Mouse (Mus musculus) stomach, embryonic 14.5 days (tissue): Measurements from ENCODE around the gene Trub2. TPM values are rescaled to one million over a fixed set of nuclear protein-coding genes. Genes with fewer than 3 reads are reported as not detected.
A peak's percentile ranks its signal among the peaks of the same experiment; 100 is the strongest.

Experiments
- ATAC-seq: fragments of 200-750 bp; cut with Nextera tagmentation; 2 replicates; pipeline ENCODE4 v1.8.0; 2017; ENCODE audit warnings: low read depth, moderate TSS enrichment; ENCODE audit not compliant: insufficient number of reproducible peaks, insufficient read depth, low FRiP score
- H3K27ac ChIP-seq: fragments of 300-500 bp; sonication (generic); 2 replicates; pipeline ENCODE4 v1.5.1; 2014; ENCODE audit warnings: mild to moderate bottlenecking, low read length, moderate library complexity, mixed read lengths
- H3K27me3 ChIP-seq: fragments of 300-500 bp; sonication (generic); 2 replicates; pipeline ENCODE4 v1.6.1; 2014; ENCODE audit warnings: low read length, control low read depth, mixed read lengths; ENCODE audit not compliant: control insufficient read depth, insufficient read depth
- H3K36me3 ChIP-seq: fragments of 300-500 bp; sonication (generic); 2 replicates; pipeline ENCODE4 v1.6.1; 2014; ENCODE audit warnings: mild to moderate bottlenecking, control low read depth, low read length, moderate library complexity, mixed read lengths; ENCODE audit not compliant: control insufficient read depth, insufficient read depth
- H3K4me1 ChIP-seq: fragments of 300-500 bp; sonication (generic); 2 replicates; pipeline ENCODE4 v1.6.1; 2014; ENCODE audit warnings: low read length, control low read depth, mixed read lengths; ENCODE audit not compliant: control insufficient read depth, insufficient read depth
- H3K4me2 ChIP-seq: fragments of 300-500 bp; sonication (generic); replicated peaks from 2 replicates; pipeline ENCODE4 v1.6.1; 2014; ENCODE audit warnings: low read depth, low read length, control low read depth
- H3K4me3 ChIP-seq: fragments of 300-500 bp; sonication (generic); 2 replicates; pipeline ENCODE4 v1.5.1; 2014; ENCODE audit warnings: low read depth, low read length, control low read depth
- H3K9ac ChIP-seq: fragments of 300-500 bp; sonication (generic); replicated peaks from 2 replicates; pipeline ENCODE4 v1.6.1; 2014; ENCODE audit warnings: low read depth, mild to moderate bottlenecking, control low read depth, low read length, moderate library complexity, mixed read lengths
- H3K9me3 ChIP-seq: fragments of 300-500 bp; sonication (generic); 2 replicates; pipeline ENCODE4 v1.6.1; 2016; ENCODE audit warnings: low read depth, low read length, control low read depth; ENCODE audit not compliant: control insufficient read depth
- WGBS: fragments of 180-500 bp; shearing (Covaris S2); extraction: QIAGEN DNeasy Blood & Tissue Kit; methylation state at CpG from one replicate; pipeline ENCODE4 v1.1.7; 2014; 5-methylcytosine and 5-hydroxymethylcytosine counted together
- polyA plus RNA-seq: library from polyadenylated mRNA; unstranded; fragments of >200 nt; fragmentation: Nextera tagmentation; extraction: Ambion mirVana; gene quantifications from 2 replicates; pipeline ENCODE4 v1.2.1, GENCODE M21; 2014

Trub2 gene
- polyA plus RNA-seq, 1 experiment from 2014 or later: 31.0 TPM

DNA sequence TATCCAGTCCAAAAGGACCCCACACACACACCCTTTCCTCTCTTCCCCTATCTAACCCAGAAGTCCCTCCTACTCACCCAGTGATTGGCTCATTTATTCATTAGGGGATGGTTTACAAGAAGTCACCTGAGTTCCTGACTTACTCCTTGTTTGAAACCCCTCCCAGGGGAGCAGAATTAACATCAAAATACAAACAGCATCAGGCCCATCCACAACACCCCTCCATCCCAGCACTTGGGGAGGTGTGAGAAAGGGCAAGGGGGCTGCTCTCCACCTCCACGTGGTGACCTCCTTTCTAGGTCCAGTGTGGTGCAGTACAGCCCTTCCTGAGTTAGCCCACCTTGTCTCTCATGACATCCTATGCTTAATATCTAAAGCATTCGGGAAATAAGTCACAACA is 58.8 kb downstream of the Trub2 start:
- H3K9ac ChIP-seq: no peak overlapping the region
- H3K4me2 ChIP-seq: no peak overlapping the region
- H3K4me1 ChIP-seq: no peaks in the 10 kb centered on the region
- ATAC-seq: no peak
- H3K36me3 ChIP-seq: peaks cover 55% of the 10 kb centered on the region
- H3K4me3 ChIP-seq: no peak overlapping the region
- no peaks in the 10 kb centered on the region for H3K9me3 ChIP-seq
- H3K27me3 ChIP-seq: no peaks in the 10 kb centered on the region
- 50% methylated on average over 2 of the region's 2 CpGs for WGBS
- H3K27ac ChIP-seq: no peak overlapping the region

DNA sequence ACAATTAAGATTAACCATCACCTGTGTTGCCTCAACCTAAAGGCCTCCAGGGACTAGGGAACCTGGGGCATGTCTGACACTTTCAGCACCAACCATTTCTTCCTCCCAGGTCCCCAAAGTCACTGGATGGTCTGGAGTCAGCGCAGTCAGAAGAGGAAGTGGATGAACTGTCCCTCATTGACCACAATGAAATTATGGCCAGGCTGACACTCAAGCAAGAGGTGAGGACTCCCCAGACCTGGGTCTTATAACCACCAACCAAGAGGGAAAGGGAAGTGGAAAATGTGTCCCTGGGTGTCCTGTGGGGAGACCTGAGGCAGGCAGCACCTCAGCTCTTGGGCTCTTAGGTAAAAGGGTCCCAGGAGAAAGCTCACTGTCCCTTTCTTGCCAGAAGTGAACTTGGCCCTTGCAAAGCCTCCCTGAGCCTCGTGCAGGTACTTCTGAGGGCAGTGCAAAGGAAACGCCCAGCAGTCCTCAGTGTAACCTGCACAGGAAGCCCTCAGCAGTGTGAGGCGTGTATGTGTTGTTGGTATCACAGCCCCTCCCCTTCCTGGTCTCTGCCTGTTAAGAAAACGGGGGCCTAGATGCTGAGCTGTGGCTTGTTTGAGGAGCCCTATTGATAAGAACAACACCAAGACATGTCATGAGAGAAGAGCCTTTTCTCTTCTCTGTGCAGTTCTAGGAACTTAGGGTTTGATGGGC is 63.5 kb downstream of the Trub2 start:
- Histone ChIP-seq H3K4me3 (no peak overlapping the region), H3K36me3 (peaks cover 57% of the 10 kb centered on the region), H3K9me3 (no peaks in the 10 kb centered on the region), H3K4me2 (no peak overlapping the region), H3K4me1 (no peaks in the 10 kb centered on the region), H3K9ac (no peak overlapping the region), H3K27me3 (no peaks in the 10 kb centered on the region), H3K27ac (no peak overlapping the region)
- no peak for ATAC-seq
- 75% methylated on average over 5 of the region's 5 CpGs for WGBS

DNA sequence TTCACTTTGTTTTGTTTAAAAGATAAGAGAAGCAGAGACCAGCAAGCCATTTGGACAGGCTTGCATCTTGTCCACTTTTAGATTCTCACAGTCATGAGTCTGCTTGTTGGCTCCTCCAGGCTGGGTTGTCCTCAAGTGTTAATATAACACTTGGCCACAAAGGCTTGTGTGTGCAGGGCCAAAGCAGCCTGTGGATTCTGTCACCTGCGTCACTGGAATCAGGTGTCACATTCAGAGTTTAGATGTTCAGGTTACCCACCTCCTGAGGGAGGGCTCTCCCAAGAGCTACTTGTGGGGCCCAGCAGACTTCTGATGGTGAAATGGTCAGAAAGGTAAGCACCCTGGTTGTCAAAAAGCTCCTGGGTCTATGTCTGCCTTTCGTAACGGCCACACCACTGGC is 65.2 kb downstream of the Trub2 start:
- Histone ChIP-seq H3K27ac (no peak overlapping the region), H3K9ac (no peak overlapping the region), H3K4me3 (no peak overlapping the region), H3K36me3 (peaks cover 46% of the 10 kb centered on the region), H3K4me1 (no peaks in the 10 kb centered on the region), H3K27me3 (no peaks in the 10 kb centered on the region), H3K4me2 (no peak overlapping the region), H3K9me3 (no peaks in the 10 kb centered on the region)
- WGBS: 81% methylated on average over 3 of the region's 3 CpGs
- no peak for ATAC-seq

DNA sequence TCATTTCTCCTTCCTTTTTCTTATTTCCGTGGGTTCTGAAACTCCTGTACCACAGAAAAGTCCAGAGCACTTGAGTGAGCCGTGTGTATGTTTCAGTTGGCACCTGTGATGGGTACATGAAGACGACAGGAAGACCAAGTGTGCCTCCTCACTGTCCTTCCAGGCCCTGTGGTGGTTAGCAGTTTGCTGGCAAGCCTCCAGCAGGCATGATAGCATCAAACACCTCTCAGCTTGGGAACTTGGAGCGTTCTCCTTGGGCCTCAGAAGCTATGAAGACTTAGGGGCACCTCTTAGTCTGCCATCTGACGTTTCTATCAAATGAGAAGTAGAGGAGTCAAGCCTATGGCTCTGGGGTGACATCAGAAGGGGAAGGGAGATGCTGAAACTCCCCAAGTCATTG is 69.7 kb downstream of the Trub2 start:
- no peak overlapping the region for H3K4me2 ChIP-seq
- H3K27me3 ChIP-seq: no peaks in the 10 kb centered on the region
- peaks cover 28% of the 10 kb centered on the region for H3K36me3 ChIP-seq
- H3K27ac ChIP-seq: no peak overlapping the region
- no peak for ATAC-seq
- H3K9me3 ChIP-seq: no peaks in the 10 kb centered on the region
- 78% methylated on average over 5 of the region's 5 CpGs for WGBS
- H3K4me3 ChIP-seq: no peak overlapping the region
- H3K9ac ChIP-seq: no peak overlapping the region
- peaks cover 16% of the 10 kb centered on the region for H3K4me1 ChIP-seq

DNA sequence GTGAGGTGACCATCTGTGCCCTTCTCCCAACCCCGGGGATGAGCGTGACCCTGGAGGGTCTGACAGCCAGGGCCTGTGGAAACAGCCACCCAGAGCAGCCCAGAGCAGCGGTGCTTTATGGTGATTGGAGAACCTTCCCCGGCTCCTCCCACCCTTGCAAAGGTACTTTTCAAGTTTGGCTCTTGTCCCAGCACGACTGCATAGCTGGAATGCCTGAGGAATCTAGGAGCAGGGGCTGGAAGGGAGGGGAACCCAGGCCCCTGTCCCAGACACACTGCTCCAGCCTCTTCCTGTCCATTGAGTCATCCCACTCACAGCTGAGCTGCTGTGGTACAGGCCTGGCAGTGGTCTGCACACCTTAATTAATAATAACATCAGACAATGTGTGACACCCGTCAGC is 71.6 kb downstream of the Trub2 start:
- H3K27ac ChIP-seq: peak overlapping the region; percentile 74
- no peak overlapping the region for H3K4me2 ChIP-seq
- H3K36me3 ChIP-seq: peaks cover 11% of the 10 kb centered on the region
- no peak overlapping the region for H3K9ac ChIP-seq
- no peaks in the 10 kb centered on the region for H3K27me3 ChIP-seq
- H3K4me1 ChIP-seq: peaks cover 16% of the 10 kb centered on the region
- no peaks in the 10 kb centered on the region for H3K9me3 ChIP-seq
- WGBS: 11% methylated on average over 6 of the region's 6 CpGs
- no peak overlapping the region for H3K4me3 ChIP-seq
- peak; percentile 86 for ATAC-seq

DNA sequence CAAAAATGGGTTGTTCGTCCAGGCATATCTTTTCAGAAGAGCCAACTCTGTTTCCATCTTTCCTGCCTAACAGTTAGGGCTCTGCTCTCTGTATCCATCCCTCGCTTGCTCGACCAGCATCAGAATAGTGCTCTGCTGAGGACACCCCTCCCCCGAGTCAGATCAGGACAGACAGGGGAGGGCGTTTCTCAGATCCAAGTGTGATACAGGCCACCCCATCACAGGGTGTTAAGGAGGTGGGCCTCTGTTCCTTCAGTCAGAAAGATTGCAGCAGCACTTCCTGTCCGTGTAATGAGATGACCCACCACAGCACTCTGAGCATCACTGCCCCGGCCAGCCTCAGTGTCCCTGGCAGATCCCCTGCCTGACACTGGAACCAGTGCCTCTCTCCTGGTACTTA is 72.2 kb downstream of the Trub2 start:
- H3K4me3 ChIP-seq: no peak overlapping the region
- peaks cover 7% of the 10 kb centered on the region for H3K36me3 ChIP-seq
- H3K27me3 ChIP-seq: no peaks in the 10 kb centered on the region
- peak; percentile 12; the same call in 1 of the 2 replicates for ATAC-seq
- WGBS: 25% methylated on average over 7 of the region's 7 CpGs
- peak overlapping the region; percentile 74 for H3K27ac ChIP-seq
- no peaks in the 10 kb centered on the region for H3K9me3 ChIP-seq
- H3K4me2 ChIP-seq: no peak overlapping the region
- no peak overlapping the region for H3K9ac ChIP-seq
- H3K4me1 ChIP-seq: peaks cover 16% of the 10 kb centered on the region

DNA sequence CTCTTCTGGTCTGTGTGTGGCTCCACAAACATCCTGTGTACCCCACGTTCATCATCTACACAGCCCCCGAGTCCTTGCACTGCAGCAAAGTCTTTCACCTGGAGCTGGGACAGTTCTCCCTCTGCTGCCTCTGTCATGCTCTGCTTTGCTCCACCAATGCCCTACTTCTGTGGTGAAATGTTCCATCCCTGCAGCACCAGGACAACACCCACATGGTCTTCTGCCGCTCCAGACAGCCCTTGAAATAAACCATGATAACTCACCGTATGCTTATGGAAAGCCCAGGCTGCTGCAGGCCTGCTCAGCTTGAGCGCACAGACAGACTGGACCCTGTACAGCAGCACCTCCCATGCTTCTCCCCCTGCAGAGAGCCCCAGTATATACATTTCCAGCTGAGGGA is 74.2 kb downstream of the Trub2 start:
- no peak overlapping the region for H3K4me2 ChIP-seq
- H3K9me3 ChIP-seq: no peaks in the 10 kb centered on the region
- no peak overlapping the region for H3K27ac ChIP-seq
- ATAC-seq: no peak
- WGBS: 85% methylated on average over 5 of the region's 5 CpGs
- no peak overlapping the region for H3K9ac ChIP-seq
- H3K4me3 ChIP-seq: no peak overlapping the region
- no peaks in the 10 kb centered on the region for H3K27me3 ChIP-seq
- H3K4me1 ChIP-seq: peaks cover 16% of the 10 kb centered on the region
- peaks cover 10% of the 10 kb centered on the region; the same call in 1 of the 2 replicates for H3K36me3 ChIP-seq

DNA sequence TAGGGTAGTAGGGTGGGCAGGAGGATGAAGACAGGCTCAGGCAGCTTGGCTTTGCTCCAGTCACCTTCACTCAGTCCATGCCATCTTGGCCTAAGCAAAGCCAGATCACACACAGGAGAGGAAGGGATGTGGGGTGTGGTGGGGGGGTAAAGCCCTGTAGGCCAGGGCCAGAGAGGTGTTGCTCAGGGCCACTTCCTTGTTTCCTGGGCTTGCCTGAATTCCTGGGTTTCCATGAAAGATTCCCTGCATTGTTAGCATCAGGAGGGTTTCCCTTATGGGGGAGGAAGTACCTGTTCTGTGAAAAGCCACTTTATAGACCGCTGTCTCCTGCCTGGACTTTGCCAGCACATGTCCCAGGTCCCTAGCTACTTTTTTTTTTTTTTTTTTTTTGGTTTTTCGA is 74.8 kb downstream of the Trub2 start:
- no peak overlapping the region for H3K4me3 ChIP-seq
- 96% methylated on average over 1 of the region's 2 CpGs for WGBS
- H3K27me3 ChIP-seq: no peaks in the 10 kb centered on the region
- no peak overlapping the region for H3K27ac ChIP-seq
- H3K9me3 ChIP-seq: no peaks in the 10 kb centered on the region
- no peak overlapping the region for H3K9ac ChIP-seq
- peaks cover 12% of the 10 kb centered on the region; the same call in 1 of the 2 replicates for H3K36me3 ChIP-seq
- ATAC-seq: no peak
- no peak overlapping the region for H3K4me2 ChIP-seq
- H3K4me1 ChIP-seq: peaks cover 16% of the 10 kb centered on the region

DNA sequence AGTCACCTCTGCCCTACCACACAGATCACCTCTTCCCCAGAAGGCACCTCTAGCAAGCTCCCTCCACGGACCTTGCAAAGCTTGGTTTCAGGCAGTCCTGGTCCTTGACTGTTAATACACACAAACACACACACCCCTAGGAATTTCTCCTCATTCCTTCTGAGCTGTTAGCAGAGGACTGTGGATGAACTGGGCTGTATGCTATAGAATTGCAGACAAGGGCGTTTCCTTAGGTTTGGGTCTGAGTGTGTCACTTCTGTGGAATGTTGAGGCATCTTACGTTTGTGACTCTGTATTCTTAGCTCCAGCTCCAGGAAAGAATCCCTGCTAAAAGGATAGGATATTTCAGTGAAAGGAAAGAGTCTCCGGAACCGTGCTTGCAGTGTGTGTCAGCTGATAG is 76.4 kb downstream of the Trub2 start:
- Histone ChIP-seq H3K4me3 (no peak overlapping the region), H3K27ac (no peak overlapping the region), H3K27me3 (no peaks in the 10 kb centered on the region), H3K9me3 (no peaks in the 10 kb centered on the region), H3K9ac (no peak overlapping the region), H3K36me3 (peaks cover 21% of the 10 kb centered on the region), H3K4me2 (no peak overlapping the region), H3K4me1 (peaks cover 14% of the 10 kb centered on the region)
- no peak for ATAC-seq
- 73% methylated on average over 5 of the region's 5 CpGs for whole genome bisulfite sequencing
